ENCODE assay signal across 16 mouse cellular contexts in the genomic region with DNA sequence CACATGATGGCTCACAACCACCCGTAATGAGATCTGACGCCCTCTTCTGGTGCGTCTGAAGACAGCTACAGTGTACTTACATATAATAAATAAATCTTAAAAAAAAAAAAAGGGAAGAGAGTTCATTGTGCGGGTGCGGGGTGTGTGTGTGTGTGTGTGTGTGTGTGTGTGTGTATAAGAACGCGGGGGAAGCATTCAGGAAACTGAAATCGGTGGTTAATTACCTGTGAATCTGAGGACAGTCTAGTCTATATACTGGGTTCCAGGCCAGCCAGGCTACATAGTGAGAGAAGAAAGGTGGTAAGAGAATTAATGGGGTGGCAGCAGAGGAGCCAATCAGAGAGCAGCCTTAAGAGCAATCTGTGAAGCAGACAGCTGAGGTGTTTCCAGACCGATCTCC. TPM values are rescaled to one million over a fixed set of nuclear protein-coding genes. Genes with fewer than 3 reads are reported as not detected.
A peak's percentile ranks its signal among the peaks of the same experiment; 100 is the strongest.
DNase-seq lines count a peak whose midpoint lies in the region; ATAC-seq lines count a peak whose summit lies in the region.
"Not testable (repeated sequence)": the region's sequence is repeated elsewhere in the genome, so short reads cannot be mapped to it uniquely, and the experiment has no call there.
"Had no signal": no experiment of that assay in that cellular context is flagged by ENCODE, and none has a peak within 500 bp of the region (broad histone marks: within the 10 kb centered on the region; RNA-seq: fewer than 3 reads in every experiment).

No protein-coding gene starts in this region.

- H3K4me3 ChIP-seq in brown adipose tissue, adult 24 weeks (ENCODE audit: insufficient read depth, low read depth, low read length): peak overlapping the region; percentile 13
- not testable (repeated sequence) for H3K4me3 ChIP-seq in hindbrain, embryonic 14.5 days (replicated peaks; ENCODE audit: low read length); neural tube, embryonic 13.5 days
- peak overlapping the region; percentile 76; the same call in 1 of the 2 replicates for H3K4me3 ChIP-seq in liver, embryonic 11.5 days (ENCODE audit: low read depth, low read length)
- peak overlapping the region; percentile 84; the same call in 1 of the 2 replicates for H3K4me3 ChIP-seq in midbrain, embryonic 10.5 days

- DNase-seq in CD4-positive helper T cell, adult 2 months (ENCODE audit: low read depth, low spot score): peak; percentile 26
- peak; percentile 86 for DNase-seq in heart, adult 11 months
- not testable (repeated sequence) for DNase-seq in hindbrain, embryonic 14.5 days (ENCODE audit: low spot score); liver, embryonic 11.5 days (ENCODE audit: low spot score); midbrain, embryonic 10.5 days (ENCODE audit: low spot score)

- H3K27ac ChIP-seq in brown adipose tissue, adult 24 weeks (replicated peaks; ENCODE audit: low read depth, low read length): peak overlapping the region; percentile 99
- not testable (repeated sequence) for H3K27ac ChIP-seq in hindbrain, embryonic 14.5 days; liver, embryonic 11.5 days (ENCODE audit: low read depth, low read length); midbrain, embryonic 10.5 days (replicated peaks); neural tube, embryonic 13.5 days (replicated peaks)

- 90% methylated on average over 6 of the region's 9 CpGs for WGBS in hindbrain, embryonic 14.5 days
- 76% methylated on average over 9 of the region's 9 CpGs for WGBS in liver, embryonic 11.5 days
- WGBS in midbrain, embryonic 10.5 days: 89% methylated on average over 9 of the region's 9 CpGs
- 84% methylated on average over 8 of the region's 9 CpGs for WGBS in neural tube, embryonic 13.5 days

- not testable (repeated sequence) for H3K9me3 ChIP-seq in hindbrain, embryonic 14.5 days (ENCODE audit: control insufficient read depth, low read length); liver, embryonic 11.5 days (ENCODE audit: control insufficient read depth, low read length); midbrain, embryonic 10.5 days (replicated peaks); neural tube, embryonic 13.5 days

- peak overlapping the region; percentile 84 for H3K4me2 ChIP-seq in hindbrain, embryonic 14.5 days (replicated peaks)
- H3K4me2 ChIP-seq in liver, embryonic 11.5 days: peak overlapping the region; percentile 93
- H3K4me2 ChIP-seq in neural tube, embryonic 13.5 days: peak overlapping the region; percentile 95

- H3K9ac ChIP-seq in hindbrain, embryonic 14.5 days; liver, embryonic 11.5 days (ENCODE audit: low read depth, low read length); neural tube, embryonic 13.5 days: not testable (repeated sequence)

- not testable (repeated sequence) for ATAC-seq in hindbrain, embryonic 14.5 days (ENCODE audit: low FRiP score); liver, embryonic 11.5 days (replicated peaks; ENCODE audit: low FRiP score); neural tube, embryonic 13.5 days (ENCODE audit: low read depth)

- H3K4me1 ChIP-seq in brown adipose tissue, adult 24 weeks (ENCODE audit: control insufficient read depth, insufficient read depth, insufficient read length, low read length); hindbrain, embryonic 14.5 days (replicated peaks; ENCODE audit: control insufficient read depth, insufficient read depth, low read length): not testable (repeated sequence)
- peaks cover 11% of the 10 kb centered on the region for H3K4me1 ChIP-seq in liver, embryonic 11.5 days (replicated peaks; ENCODE audit: control insufficient read depth, insufficient read depth, low read length)
- peaks cover 28% of the 10 kb centered on the region for H3K4me1 ChIP-seq in midbrain, embryonic 10.5 days
- H3K4me1 ChIP-seq in neural tube, embryonic 13.5 days (replicated peaks): peaks cover 30% of the 10 kb centered on the region

- peaks cover 23% of the 10 kb centered on the region for H3K36me3 ChIP-seq in hindbrain, embryonic 14.5 days (replicated peaks; ENCODE audit: control insufficient read depth, insufficient read depth)
- not testable (repeated sequence) for H3K36me3 ChIP-seq in liver, embryonic 11.5 days (ENCODE audit: control insufficient read depth, insufficient read depth, low read length)
- H3K36me3 ChIP-seq in midbrain, embryonic 10.5 days: peaks cover 25% of the 10 kb centered on the region
- peaks cover 21% of the 10 kb centered on the region for H3K36me3 ChIP-seq in neural tube, embryonic 13.5 days

- not testable (repeated sequence) for H3K27me3 ChIP-seq in hindbrain, embryonic 14.5 days (ENCODE audit: control insufficient read depth, insufficient read depth, low read length); liver, embryonic 11.5 days (replicated peaks; ENCODE audit: control insufficient read depth, insufficient read depth, low read length); midbrain, embryonic 10.5 days (ENCODE audit: low read depth, poor library complexity, severe bottlenecking); neural tube, embryonic 13.5 days

RNA-seq across cellular contexts. Expression of a gene that starts 1.1 kb away (rescaled TPM):
- polyA plus RNA-seq in brown adipose tissue, adult 24 weeks (2012; ENCODE audit: insufficient read depth, insufficient read length, missing spikeins): 151 and 203 TPM in 2 replicates
- polyA plus RNA-seq in hindbrain, embryonic 14.5 days (2014; fragmentation: Nextera tagmentation; extraction: Ambion mirVana): 71.2 and 76.3 TPM in 2 replicates
- 43.5 and 47.5 TPM in 2 replicates for polyA plus RNA-seq in liver, embryonic 11.5 days (2014; fragmentation: Nextera tagmentation; extraction: Ambion mirVana)
- 44.1 and 53.4 TPM in 2 replicates for polyA plus RNA-seq in midbrain, embryonic 10.5 days (2016; fragmentation: Nextera tagmentation; extraction: Ambion mirVana)
- 81.4 and 82.2 TPM in 2 replicates for polyA plus RNA-seq in neural tube, embryonic 13.5 days (2015; fragmentation: Nextera tagmentation; extraction: Ambion mirVana)

RNA-seq across cellular contexts. Expression of a gene that starts 1.3 kb away (rescaled TPM):
- 2.1 and 11.4 TPM in 2 replicates for polyA plus RNA-seq in brown adipose tissue, adult 24 weeks (2012; ENCODE audit: insufficient read depth, insufficient read length, missing spikeins)
- polyA plus RNA-seq in hindbrain, embryonic 14.5 days (2014; fragmentation: Nextera tagmentation; extraction: Ambion mirVana): not detected in 2 replicates
- polyA plus RNA-seq in liver, embryonic 11.5 days (2014; fragmentation: Nextera tagmentation; extraction: Ambion mirVana): not detected in 2 replicates
- 0.20 TPM in 1 of 2 replicates, not detected in the other for polyA plus RNA-seq in midbrain, embryonic 10.5 days (2016; fragmentation: Nextera tagmentation; extraction: Ambion mirVana)
- 0.17 TPM in 1 of 2 replicates, not detected in the other for polyA plus RNA-seq in neural tube, embryonic 13.5 days (2015; fragmentation: Nextera tagmentation; extraction: Ambion mirVana)
- polyA plus RNA-seq: activated CD4-positive, CD25-positive, alpha-beta regulatory T cell, adult 4 months; embryonic facial prominence, embryonic 14.5 days; forebrain, embryonic 10.5 days; intestine, embryonic 14.5 days; kidney, embryonic 15.5 days; limb, embryonic 13.5 days; lung, postnatal 0 days; Patski; thymus, postnatal 0 days had no signal

RNA-seq across cellular contexts. Expression of a gene that starts 1.4 kb away (rescaled TPM):
- polyA plus RNA-seq in brown adipose tissue, adult 24 weeks (2012; ENCODE audit: insufficient read depth, insufficient read length, missing spikeins): 1.1 and 2.4 TPM in 2 replicates
- polyA plus RNA-seq in hindbrain, embryonic 14.5 days (2014; fragmentation: Nextera tagmentation; extraction: Ambion mirVana): 2.7 and 3.2 TPM in 2 replicates
- 2.0 and 2.8 TPM in 2 replicates for polyA plus RNA-seq in liver, embryonic 11.5 days (2014; fragmentation: Nextera tagmentation; extraction: Ambion mirVana)
- polyA plus RNA-seq in midbrain, embryonic 10.5 days (2016; fragmentation: Nextera tagmentation; extraction: Ambion mirVana): 4.7 and 5.4 TPM in 2 replicates
- 6.1 and 7.3 TPM in 2 replicates for polyA plus RNA-seq in neural tube, embryonic 13.5 days (2015; fragmentation: Nextera tagmentation; extraction: Ambion mirVana)

RNA-seq across cellular contexts. Expression of a gene that starts 5.1 kb away (rescaled TPM):
- polyA plus RNA-seq in brown adipose tissue, adult 24 weeks (2012; ENCODE audit: insufficient read depth, insufficient read length, missing spikeins): 440 and 455 TPM in 2 replicates
- 1.2 TPM in 2 replicates for polyA plus RNA-seq in hindbrain, embryonic 14.5 days (2014; fragmentation: Nextera tagmentation; extraction: Ambion mirVana)
- polyA plus RNA-seq in liver, embryonic 11.5 days (2014; fragmentation: Nextera tagmentation; extraction: Ambion mirVana): 3.5 and 3.9 TPM in 2 replicates
- polyA plus RNA-seq in midbrain, embryonic 10.5 days (2016; fragmentation: Nextera tagmentation; extraction: Ambion mirVana): 0.83 and 0.97 TPM in 2 replicates
- 0.73 and 1.7 TPM in 2 replicates for polyA plus RNA-seq in neural tube, embryonic 13.5 days (2015; fragmentation: Nextera tagmentation; extraction: Ambion mirVana)

RNA-seq across cellular contexts. Expression of a gene that starts 20.5 kb away (rescaled TPM):
- not detected in 2 replicates for polyA plus RNA-seq in brown adipose tissue, adult 24 weeks (2012; ENCODE audit: insufficient read depth, insufficient read length, missing spikeins)
- polyA plus RNA-seq in hindbrain, embryonic 14.5 days (2014; fragmentation: Nextera tagmentation; extraction: Ambion mirVana): not detected in 2 replicates
- polyA plus RNA-seq in liver, embryonic 11.5 days (2014; fragmentation: Nextera tagmentation; extraction: Ambion mirVana): not detected in 2 replicates
- not detected in 2 replicates for polyA plus RNA-seq in midbrain, embryonic 10.5 days (2016; fragmentation: Nextera tagmentation; extraction: Ambion mirVana)
- polyA plus RNA-seq in neural tube, embryonic 13.5 days (2015; fragmentation: Nextera tagmentation; extraction: Ambion mirVana): not detected in 2 replicates
- polyA plus RNA-seq: activated CD4-positive, CD25-positive, alpha-beta regulatory T cell, adult 4 months; embryonic facial prominence, embryonic 14.5 days; forebrain, embryonic 10.5 days; intestine, embryonic 14.5 days; kidney, embryonic 15.5 days; limb, embryonic 13.5 days; lung, postnatal 0 days; Patski; thymus, postnatal 0 days had no signal
